Mouse (Mus musculus): ENCODE data around the gene Olfr305. TPM values are rescaled to one million over a fixed set of nuclear protein-coding genes. Genes with fewer than 3 reads are reported as not detected.
"Not testable (repeated sequence)": the region's sequence is repeated elsewhere in the genome, so short reads cannot be mapped to it uniquely, and the experiment has no call there.

The Olfr305 gene
- total and polyA plus RNA-seq, 3 experiments = not detected

DNA sequence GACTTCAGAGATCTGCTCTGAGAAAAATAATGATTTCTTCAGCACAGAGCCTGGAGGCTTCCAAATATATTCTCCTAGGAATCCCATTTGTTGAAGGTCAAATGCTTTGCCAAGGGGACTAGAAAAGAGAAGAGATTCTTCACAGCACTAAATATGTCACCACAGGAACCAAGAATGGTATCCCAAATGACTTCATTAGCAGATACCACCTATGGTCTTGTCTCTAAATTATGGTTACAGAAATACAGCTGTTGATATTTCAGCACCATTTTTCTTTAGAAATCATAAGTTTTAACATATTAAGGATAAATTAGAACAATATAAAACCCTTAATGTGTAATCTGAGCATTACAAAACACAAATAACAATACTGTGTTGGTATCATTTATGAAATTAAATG, 31.0 kb upstream of the Olfr305 start, which contains the start of gene Olfr303:
Gene Olfr303, minus strand, starts transcription at position 101 of the 400 bp plus-strand sequence.
- Histone ChIP-seq H3K27ac (ENCODE audit: control insufficient read depth, low read depth, low read length) (no peak within 1 kb of the TSS), H3K36me3 (ENCODE audit: control insufficient read depth in 1 of 2, insufficient read depth in 2 of 2, low read length in 2 of 2) (no peaks in the 10 kb centered on the region), H3K4me1 (ENCODE audit: control insufficient read depth in 1 of 2, insufficient read depth in 2 of 2, low read length in 2 of 2) (no peaks in the 10 kb centered on the region), H3K9me3 (replicated peaks; ENCODE audit: insufficient read depth, low read length) (no peaks in the 10 kb centered on the region), H3K4me3 (ENCODE audit: control insufficient read depth in 1 of 2, insufficient read depth in 1 of 2, low read depth in 2 of 2, low read length in 2 of 2) (no peak within 1 kb of the TSS), H3K9ac (ENCODE audit: control insufficient read depth, low read depth, low read length, poor library complexity, severe bottlenecking) (no peak within 1 kb of the TSS), H3K27me3 (ENCODE audit: control insufficient read depth in 1 of 2, insufficient read depth in 2 of 2, low read length in 2 of 2) (no peaks in the 10 kb centered on the region), H3K79me2 (ENCODE audit: control insufficient read depth, insufficient read depth, low read length, poor library complexity) (no peaks in the 10 kb centered on the region)
- DNase-seq (ENCODE audit: low read depth, low spot score) = no peak
- TF ChIP-seq MXI1 (IDR thresholded peaks at IDR 0.05; ENCODE audit: low read depth, low read length) (no peak), SMC3 (IDR thresholded peaks at IDR 0.05; ENCODE audit: low read depth, low read length) (no peak), MYB (IDR thresholded peaks at IDR 0.05; ENCODE audit: low read depth, low read length) (no peak), CTCF (IDR thresholded peaks at IDR 0.05 in 2 of 3, conservative IDR thresholded peaks at IDR 0.05 in 1 of 3; ENCODE audit: control insufficient read depth in 1 of 3, insufficient read depth in 1 of 3, low read depth in 2 of 3, low read length in 3 of 3, poor library complexity in 1 of 3, severe bottlenecking in 1 of 3) (no peak), MYC (IDR thresholded peaks at IDR 0.05; ENCODE audit: low read depth, low read length) (no peak), ZKSCAN1 (IDR thresholded peaks at IDR 0.05; ENCODE audit: low read depth, low read length) (no peak), TCF12 (IDR thresholded peaks at IDR 0.05; ENCODE audit: low read depth, low read length) (no peak), RCOR1 (IDR thresholded peaks at IDR 0.05; ENCODE audit: low read depth, low read length) (no peak)

DNA sequence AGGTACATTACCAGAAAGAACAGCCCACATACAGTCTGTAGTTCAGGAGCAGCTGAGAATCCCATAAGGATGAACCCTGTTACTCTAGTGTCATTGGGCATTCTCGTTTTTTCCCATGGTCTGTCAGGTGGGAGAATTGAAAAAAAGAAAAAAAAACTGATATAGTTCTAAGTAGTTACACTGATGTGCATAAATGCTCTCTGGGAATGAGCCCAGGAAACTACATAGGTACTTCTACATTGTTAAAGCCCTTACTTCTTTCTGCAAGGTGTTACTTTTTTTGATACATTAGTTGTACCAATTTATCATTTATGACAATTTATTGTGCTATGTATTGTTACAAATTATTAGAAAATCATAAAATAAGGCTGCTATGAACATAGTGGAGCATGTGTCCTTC, 19.8 kb upstream of the Olfr305 start, which contains the start of gene Olfr304:
Gene Olfr304, minus strand, starts transcription at position 101 of the 400 bp plus-strand sequence.
- no peak within 1 kb of the TSS for H3K9ac ChIP-seq (ENCODE audit: control insufficient read depth, low read depth, low read length, poor library complexity, severe bottlenecking)
- no peak within 1 kb of the TSS for H3K27ac ChIP-seq (ENCODE audit: control insufficient read depth, low read depth, low read length)
- no peaks in the 10 kb centered on the region for H3K27me3 ChIP-seq (ENCODE audit: control insufficient read depth in 1 of 2, insufficient read depth in 2 of 2, low read length in 2 of 2)
- no peaks in the 10 kb centered on the region for H3K79me2 ChIP-seq (ENCODE audit: control insufficient read depth, insufficient read depth, low read length, poor library complexity)
- no peaks in the 10 kb centered on the region for H3K9me3 ChIP-seq (replicated peaks; ENCODE audit: insufficient read depth, low read length)
- no peak within 1 kb of the TSS for H3K4me3 ChIP-seq (ENCODE audit: control insufficient read depth in 1 of 2, insufficient read depth in 1 of 2, low read depth in 2 of 2, low read length in 2 of 2)
- no peaks in the 10 kb centered on the region for H3K36me3 ChIP-seq (ENCODE audit: control insufficient read depth in 1 of 2, insufficient read depth in 2 of 2, low read length in 2 of 2)
- no peak for TF ChIP-seq ELF1 (IDR thresholded peaks at IDR 0.05; ENCODE audit: low read depth, low read length)
- TF ChIP-seq KAT2A (conservative IDR thresholded peaks at IDR 0.05; ENCODE audit: low read depth, low read length) = no peak
- DNase-seq (ENCODE audit: low read depth, low spot score) = no peak
- H3K4me1 ChIP-seq (ENCODE audit: control insufficient read depth in 1 of 2, insufficient read depth in 2 of 2, low read length in 2 of 2) = no peaks in the 10 kb centered on the region

DNA sequence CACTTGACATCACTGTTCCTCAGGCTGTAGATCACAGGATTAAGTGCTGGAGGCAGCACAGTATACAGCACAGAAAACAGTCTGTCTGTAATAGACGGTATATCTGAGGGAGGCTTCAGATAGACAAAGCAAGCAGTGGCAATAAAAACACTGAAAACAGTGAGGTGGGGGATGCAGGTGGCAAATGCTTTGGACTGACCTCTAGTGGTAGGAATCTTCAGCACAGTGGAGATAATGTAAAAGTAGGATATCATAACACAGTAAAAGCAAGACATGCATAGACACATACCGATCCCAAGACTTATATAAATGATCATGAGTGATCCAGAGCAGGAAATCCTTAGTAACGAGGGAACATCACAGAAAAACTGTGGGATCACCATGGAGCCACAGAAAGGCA, 19.0 kb upstream of the Olfr305 start:
- Histone ChIP-seq H3K27me3 (ENCODE audit: control insufficient read depth in 1 of 2, insufficient read depth in 2 of 2, low read length in 2 of 2) (no peaks in the 10 kb centered on the region), H3K4me1 (ENCODE audit: control insufficient read depth in 1 of 2, insufficient read depth in 2 of 2, low read length in 2 of 2) (no peaks in the 10 kb centered on the region), H3K36me3 (ENCODE audit: control insufficient read depth in 1 of 2, insufficient read depth in 2 of 2, low read length in 2 of 2) (no peaks in the 10 kb centered on the region), H3K79me2 (ENCODE audit: control insufficient read depth, insufficient read depth, low read length, poor library complexity) (no peaks in the 10 kb centered on the region), H3K9ac (ENCODE audit: control insufficient read depth, low read depth, low read length, poor library complexity, severe bottlenecking) (no peak overlapping the region), H3K9me3 (replicated peaks; ENCODE audit: insufficient read depth, low read length) (no peaks in the 10 kb centered on the region), H3K4me3 (ENCODE audit: control insufficient read depth in 1 of 2, insufficient read depth in 1 of 2, low read depth in 2 of 2, low read length in 2 of 2) (no peak overlapping the region), H3K27ac (ENCODE audit: control insufficient read depth, low read depth, low read length) (no peak overlapping the region)
- TF ChIP-seq EP300 (IDR thresholded peaks at IDR 0.05; ENCODE audit: low read depth in 1 of 2, low read length in 2 of 2) (no peak), E2F4 (IDR thresholded peaks at IDR 0.05; ENCODE audit: borderline replicate concordance, low read depth, low read length) (no peak), TCF12 (IDR thresholded peaks at IDR 0.05; ENCODE audit: low read depth, low read length) (no peak), GABPA (IDR thresholded peaks at IDR 0.05; ENCODE audit: low read depth, low read length) (no peak), TBP (IDR thresholded peaks at IDR 0.05; ENCODE audit: low read depth, low read length) (no peak), USF2 (IDR thresholded peaks at IDR 0.05; ENCODE audit: borderline replicate concordance in 1 of 2, insufficient read depth in 1 of 2, low read depth in 1 of 2, low read length in 2 of 2) (no peak), MAX (IDR thresholded peaks at IDR 0.05; ENCODE audit: low read length) (no peak), ELF1 (IDR thresholded peaks at IDR 0.05; ENCODE audit: low read depth, low read length) (no peak), POLR2AphosphoS2 (IDR thresholded peaks at IDR 0.05; ENCODE audit: low read length) (no peak), NELFE (IDR thresholded peaks at IDR 0.05; ENCODE audit: low read depth, low read length) (no peak), UBTF (IDR thresholded peaks at IDR 0.05; ENCODE audit: borderline replicate concordance, insufficient read depth, low read depth, low read length) (no peak)
- no peak for DNase-seq (ENCODE audit: low read depth, low spot score)

GRCm38 (mm10) chr7:86346296-86346695, 20.4 kb downstream of the Olfr305 start:
- not testable (repeated sequence) for H3K4me1 ChIP-seq (ENCODE audit: control insufficient read depth in 1 of 2, insufficient read depth in 2 of 2, low read length in 2 of 2); DNase-seq (ENCODE audit: low read depth, low spot score); H3K27ac ChIP-seq (ENCODE audit: control insufficient read depth, low read depth, low read length); H3K79me2 ChIP-seq (ENCODE audit: control insufficient read depth, insufficient read depth, low read length, poor library complexity); H3K27me3 ChIP-seq (ENCODE audit: control insufficient read depth in 1 of 2, insufficient read depth in 2 of 2, low read length in 2 of 2); H3K36me3 ChIP-seq (ENCODE audit: control insufficient read depth in 1 of 2, insufficient read depth in 2 of 2, low read length in 2 of 2); H3K9me3 ChIP-seq (replicated peaks; ENCODE audit: insufficient read depth, low read length); H3K9ac ChIP-seq (ENCODE audit: control insufficient read depth, low read depth, low read length, poor library complexity, severe bottlenecking); H3K4me3 ChIP-seq (ENCODE audit: control insufficient read depth in 1 of 2, insufficient read depth in 1 of 2, low read depth in 2 of 2, low read length in 2 of 2)

Measured in MEL (cell line).